Mouse (Mus musculus): ENCODE data around the gene Odf3.

- TF ChIP-seq CTCF (IDR thresholded peaks at IDR 0.05; ENCODE audit: borderline replicate concordance, control insufficient read depth, extremely low read depth, insufficient read depth, low read length, poor library complexity), result no peak
- no peak for TF ChIP-seq POLR2A (IDR thresholded peaks at IDR 0.05; ENCODE audit: control insufficient read depth, extremely low read depth, insufficient read depth, low read length, poor library complexity)
Observed at GRCm38 (mm10) chr7:140879355-140879754, 31.8 kb downstream of the Odf3 start.

Measured in thymus, adult 2 months (tissue).